Mouse (Mus musculus) small intestine, adult 2 months (tissue): ENCODE results near the gene Cacng6. TPM values are rescaled to one million over a fixed set of nuclear protein-coding genes. Genes with fewer than 3 reads are reported as not detected.
A peak's percentile ranks its signal among the peaks of the same experiment; 100 is the strongest.

Experiments
- H3K27ac ChIP-seq: fragments of 200-500 bp; 2 replicates; pipeline ENCODE4 v1.5.1; 2012; ENCODE audit warnings: low read depth, low read length, control low read depth, inconsistent platforms; ENCODE audit not compliant: insufficient read depth
- H3K27me3 ChIP-seq: fragments of 200-500 bp; 2 replicates; pipeline ENCODE4 v1.6.1; 2012; ENCODE audit warnings: mild to moderate bottlenecking, moderate library complexity, low read length, inconsistent platforms; ENCODE audit not compliant: control insufficient read depth, insufficient read depth
- H3K36me3 ChIP-seq: fragments of 200-500 bp; 2 replicates; pipeline ENCODE4 v1.6.1; 2012; ENCODE audit warnings: mild to moderate bottlenecking, low read length, control low read depth, inconsistent platforms; ENCODE audit not compliant: control insufficient read depth, insufficient read depth
- H3K4me1 ChIP-seq: fragments of 200-500 bp; 2 replicates; pipeline ENCODE4 v1.6.1; 2012; ENCODE audit warnings: low read length, inconsistent platforms, mixed read lengths; ENCODE audit not compliant: control insufficient read depth, insufficient read depth, insufficient read length
- H3K4me3 ChIP-seq: fragments of 200-500 bp; 2 replicates; pipeline ENCODE4 v1.5.1; 2012; ENCODE audit warnings: low read depth, mild to moderate bottlenecking, control low read depth, inconsistent platforms, low read length, moderate library complexity
- CTCF ChIP-seq: fragments of 200-500 bp; IDR thresholded peaks from 2 replicates; pipeline ENCODE4 v1.5.1; 2012; ENCODE audit warnings: low read depth, mild to moderate bottlenecking, control low read depth, inconsistent platforms, low read length, moderate library complexity, mixed read lengths; ENCODE audit not compliant: insufficient replicate concordance, insufficient read length; ENCODE audit errors: extremely low read depth
- POLR2A ChIP-seq: fragments of 200-500 bp; IDR thresholded peaks from 2 replicates; pipeline ENCODE4 v1.6.1; 2012; ENCODE audit warnings: low read depth, mild to moderate bottlenecking, control low read depth, inconsistent platforms, low read length, moderate library complexity
- WGBS: fragments of 180-500 bp; shearing (Covaris S2); methylation state at CpG from one replicate; pipeline ENCODE4 v1.1.7; 2018; 5-methylcytosine and 5-hydroxymethylcytosine counted together
- polyA plus RNA-seq: library from polyadenylated mRNA; depleted of rRNA; stranded (reverse); fragments of >200 nt; gene quantifications from 2 replicates; pipeline ENCODE4 v1.2.3, GENCODE M21; 2012

The Cacng6 gene
- polyA plus RNA-seq, 1 experiment, result not detected

DNA sequence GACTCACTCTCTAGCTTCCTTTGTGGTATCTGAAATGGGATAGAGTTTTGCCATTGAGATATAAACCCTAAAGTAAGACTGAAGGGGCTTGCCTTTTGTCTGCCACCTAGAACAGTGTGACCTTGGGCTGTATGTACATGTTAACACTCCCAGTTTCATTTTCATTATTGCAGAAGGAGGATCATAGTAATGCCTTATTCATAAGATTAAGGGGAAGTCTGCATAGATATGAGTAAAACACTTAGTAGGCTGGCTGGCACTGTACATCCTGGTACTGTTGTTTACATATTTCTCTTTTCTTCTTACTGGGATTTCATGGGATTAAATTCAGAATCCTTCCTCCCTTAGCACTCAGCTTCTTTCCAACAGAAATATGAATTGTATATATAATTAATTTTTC lies 24.1 kb upstream of the Cacng6 start:
- H3K4me1 ChIP-seq, result no peaks in the 10 kb centered on the region
- no peak overlapping the region for H3K27ac ChIP-seq
- TF ChIP-seq CTCF (no peak), POLR2A (no peak)
- no peaks in the 10 kb centered on the region for H3K27me3 ChIP-seq
- no peaks in the 10 kb centered on the region for H3K36me3 ChIP-seq
- H3K4me3 ChIP-seq, result no peak overlapping the region

DNA sequence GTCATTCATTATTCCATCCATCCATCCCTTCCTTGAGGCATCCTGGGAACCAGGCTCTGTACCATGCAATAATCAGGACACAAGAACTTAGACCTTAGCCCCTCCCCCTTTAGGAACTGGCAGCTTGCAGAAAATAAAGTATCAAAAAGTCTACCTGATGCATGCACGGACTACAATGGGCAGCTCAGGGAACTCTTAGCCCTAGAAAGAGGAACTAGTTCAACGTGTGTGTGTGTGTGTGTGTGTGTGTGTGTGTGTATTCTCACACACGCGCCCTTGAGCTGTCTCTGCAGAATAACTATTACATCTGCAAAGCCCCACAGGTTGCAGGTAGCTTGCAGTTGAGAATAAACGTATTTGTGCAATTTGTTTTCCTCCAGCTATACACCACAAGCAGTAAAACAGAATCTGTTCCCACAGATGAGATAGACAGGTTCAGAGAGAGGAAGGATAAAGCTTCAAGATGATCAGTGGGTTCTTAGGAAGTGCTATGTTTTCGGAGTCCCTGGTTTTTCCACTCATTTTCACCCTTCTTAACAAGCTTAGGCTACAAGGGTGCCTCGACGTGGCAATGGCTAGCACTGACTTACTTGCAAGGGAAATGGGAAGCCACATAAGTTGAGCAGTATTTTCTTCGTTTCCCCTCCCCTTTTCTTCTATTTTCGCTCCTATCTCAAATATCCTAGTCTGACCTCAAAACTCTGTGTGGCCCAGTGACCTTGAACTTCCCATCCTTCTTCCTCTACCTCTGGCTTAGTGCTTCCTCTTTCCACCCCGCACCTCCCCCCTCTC lies 14.1 kb upstream of the Cacng6 start:
- no peak overlapping the region for H3K4me3 ChIP-seq
- WGBS, result 43% methylated on average over 11 of the region's 11 CpGs
- peaks cover 19% of the 10 kb centered on the region for H3K27me3 ChIP-seq
- H3K36me3 ChIP-seq, result no peaks in the 10 kb centered on the region
- H3K27ac ChIP-seq, result no peak overlapping the region
- TF ChIP-seq CTCF, result no peak
- H3K4me1 ChIP-seq, result 0 out of 2 replicates have a peak, but pooled peaks cover 1% of the 10 kb centered on the region

DNA sequence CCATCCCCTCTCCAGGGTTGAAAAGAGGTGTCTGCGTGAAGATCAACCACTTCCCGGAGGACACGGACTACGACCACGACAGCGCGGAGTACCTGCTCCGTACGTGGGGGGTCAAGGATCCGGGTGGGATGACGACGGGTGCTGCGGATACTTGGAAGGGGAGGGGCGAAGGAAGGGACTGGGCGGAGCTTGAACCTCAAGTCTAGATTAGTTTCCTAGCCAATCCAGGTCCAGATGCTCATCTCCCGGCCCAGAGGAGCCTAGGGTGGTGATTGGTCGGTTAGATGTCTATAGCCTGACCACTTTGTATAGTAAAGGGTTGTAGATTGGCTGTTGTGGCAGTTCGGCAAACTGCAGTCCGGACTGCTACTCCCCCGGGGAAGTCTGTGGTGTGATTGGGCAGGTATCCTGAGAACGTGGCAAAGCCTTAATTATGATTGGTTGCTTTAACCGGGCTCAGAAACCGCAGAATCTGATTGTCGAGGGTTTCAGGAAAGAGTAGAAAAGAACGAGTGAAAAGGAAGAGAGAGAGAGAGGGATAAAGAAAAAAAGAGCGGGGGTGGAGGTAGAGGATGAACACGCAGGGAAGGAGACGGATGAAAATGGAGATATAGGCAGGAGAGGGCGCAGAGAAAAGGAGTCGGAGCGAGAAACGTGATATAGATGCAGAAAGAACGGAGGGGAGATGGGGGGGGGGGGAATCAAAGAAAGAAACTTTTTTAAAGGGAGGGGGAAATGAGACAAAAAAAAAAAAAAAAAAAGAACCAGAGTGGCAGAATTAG lies 12.6 kb upstream of the Cacng6 start:
- Histone ChIP-seq H3K27me3 (peaks cover 31% of the 10 kb centered on the region), H3K4me1 (0 out of 2 replicates have a peak, but pooled peaks cover 1% of the 10 kb centered on the region), H3K4me3 (peak overlapping the region; percentile 19), H3K36me3 (no peaks in the 10 kb centered on the region), H3K27ac (no peak overlapping the region)
- 3% methylated on average over 33 of the region's 33 CpGs for WGBS
- TF ChIP-seq CTCF (no peak), POLR2A (no peak)

DNA sequence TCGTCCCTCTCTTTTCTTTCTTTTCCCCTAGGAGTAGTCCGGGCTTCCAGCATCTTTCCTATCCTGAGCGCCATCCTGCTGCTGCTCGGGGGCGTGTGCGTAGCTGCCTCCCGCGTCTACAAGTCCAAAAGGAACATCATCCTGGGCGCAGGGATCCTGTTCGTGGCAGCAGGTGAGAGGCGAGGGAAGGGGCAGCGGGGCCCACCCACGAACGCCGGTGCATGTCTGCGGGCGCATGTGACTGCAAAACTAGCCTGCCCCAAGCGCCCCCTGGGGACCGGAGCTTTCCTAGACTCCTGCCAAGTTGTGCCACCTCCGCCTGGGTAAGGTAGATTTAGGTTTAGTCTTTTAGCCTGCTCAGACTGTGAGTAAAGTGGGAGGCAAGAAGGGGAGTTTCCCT lies 12.0 kb upstream of the Cacng6 start:
- H3K4me1 ChIP-seq, result 0 out of 2 replicates have a peak, but pooled peaks cover 1% of the 10 kb centered on the region
- WGBS, result 3% methylated on average over 20 of the region's 20 CpGs
- peaks cover 31% of the 10 kb centered on the region for H3K27me3 ChIP-seq
- no peak for TF ChIP-seq POLR2A
- TF ChIP-seq CTCF, result no peak
- H3K27ac ChIP-seq, result no peak overlapping the region
- H3K36me3 ChIP-seq, result no peaks in the 10 kb centered on the region
- H3K4me3 ChIP-seq, result peak overlapping the region; percentile 53

DNA sequence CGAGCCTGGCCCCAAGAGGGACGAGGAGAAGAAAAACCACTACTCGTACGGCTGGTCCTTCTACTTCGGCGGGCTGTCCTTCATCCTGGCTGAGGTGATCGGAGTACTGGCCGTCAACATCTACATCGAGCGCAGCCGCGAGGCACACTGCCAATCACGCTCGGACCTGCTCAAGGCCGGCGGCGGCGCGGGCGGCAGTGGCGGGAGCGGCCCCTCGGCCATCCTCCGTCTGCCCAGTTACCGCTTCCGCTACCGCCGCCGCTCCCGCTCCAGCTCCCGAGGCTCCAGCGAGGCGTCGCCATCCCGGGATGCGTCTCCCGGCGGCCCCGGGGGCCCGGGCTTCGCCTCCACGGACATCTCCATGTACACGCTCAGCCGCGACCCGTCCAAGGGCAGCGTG lies 9.1 kb upstream of the Cacng6 start:
- WGBS, result 1% methylated on average over 47 of the region's 47 CpGs
- TF ChIP-seq POLR2A, result no peak
- no peak for TF ChIP-seq CTCF
- Histone ChIP-seq H3K4me3 (peak overlapping the region; percentile 54), H3K27me3 (peaks cover 31% of the 10 kb centered on the region), H3K4me1 (0 out of 2 replicates have a peak, but pooled peaks cover 1% of the 10 kb centered on the region), H3K27ac (no peak overlapping the region), H3K36me3 (no peaks in the 10 kb centered on the region)

DNA sequence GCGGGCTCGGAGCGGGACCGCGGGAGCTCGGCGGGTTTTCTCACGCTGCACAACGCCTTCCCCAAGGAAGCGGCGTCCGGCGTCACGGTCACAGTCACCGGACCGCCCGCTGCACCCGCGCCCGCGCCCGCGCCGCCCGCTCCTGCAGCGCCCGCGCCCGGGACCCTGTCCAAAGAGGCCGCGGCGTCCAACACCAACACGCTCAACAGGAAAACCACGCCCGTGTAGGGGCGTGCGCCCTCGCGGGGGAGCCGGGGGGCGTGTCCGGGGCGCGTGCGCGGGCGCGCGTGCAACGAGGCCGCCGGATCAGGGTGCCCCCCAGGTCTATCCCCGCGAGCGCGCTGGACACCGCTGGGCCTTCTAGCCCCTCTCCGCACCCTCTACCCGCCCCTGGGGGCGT lies 8.6 kb upstream of the Cacng6 start:
- Histone ChIP-seq H3K27ac (no peak overlapping the region), H3K4me1 (0 out of 2 replicates have a peak, but pooled peaks cover 1% of the 10 kb centered on the region), H3K27me3 (peaks cover 31% of the 10 kb centered on the region), H3K4me3 (peak overlapping the region; percentile 54), H3K36me3 (no peaks in the 10 kb centered on the region)
- TF ChIP-seq POLR2A, result no peak
- no peak for TF ChIP-seq CTCF
- 2% methylated on average over 51 of the region's 60 CpGs for WGBS

DNA sequence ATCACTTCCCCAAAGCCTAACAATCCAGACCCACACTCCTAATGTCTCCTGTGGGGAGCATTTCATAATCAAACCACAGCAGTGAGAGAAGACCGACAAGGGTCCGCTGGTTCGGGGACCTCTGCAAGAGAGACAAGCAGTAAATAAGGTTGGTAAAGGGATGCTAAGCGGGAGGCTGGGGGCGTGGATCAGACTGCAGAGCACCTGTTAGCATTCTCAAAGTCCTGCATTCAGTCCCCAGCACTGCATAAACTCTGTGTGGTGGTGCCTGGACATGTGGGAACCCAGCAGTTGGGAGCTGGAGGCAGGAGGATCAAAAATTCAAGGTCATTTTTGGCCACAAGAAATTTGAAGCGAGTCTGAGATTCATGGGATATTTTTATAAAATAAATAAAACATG lies 4.1 kb upstream of the Cacng6 start:
- TF ChIP-seq POLR2A, result no peak
- no peak for TF ChIP-seq CTCF
- H3K4me3 ChIP-seq, result no peak overlapping the region
- WGBS, result 52% methylated on average over 6 of the region's 6 CpGs
- H3K4me1 ChIP-seq, result peaks cover 5% of the 10 kb centered on the region
- H3K27ac ChIP-seq, result no peak overlapping the region
- H3K27me3 ChIP-seq, result peaks cover 24% of the 10 kb centered on the region
- no peaks in the 10 kb centered on the region for H3K36me3 ChIP-seq
